Mouse (Mus musculus) stomach, embryonic 15.5 days (tissue): ENCODE measurements around the gene Ror1. TPM values are rescaled to one million over a fixed set of nuclear protein-coding genes. Genes with fewer than 3 reads are reported as not detected.

Source experiments
- ATAC-seq: fragments of 200-750 bp; cut with Nextera tagmentation; 2 replicates; pipeline ENCODE4 v1.8.0; 2017; ENCODE audit warnings: low read depth, moderate number of reproducible peaks, moderate TSS enrichment; ENCODE audit not compliant: insufficient read depth, low FRiP score
- H3K27ac ChIP-seq: fragments of 300-500 bp; sonication (generic); 2 replicates; pipeline ENCODE4 v1.5.1; 2015; ENCODE audit warnings: mild to moderate bottlenecking, inconsistent platforms
- H3K27me3 ChIP-seq: fragments of 300-500 bp; sonication (generic); replicated peaks from 2 replicates; pipeline ENCODE4 v1.6.1; 2015; ENCODE audit warnings: inconsistent platforms
- H3K36me3 ChIP-seq: fragments of 300-500 bp; sonication (generic); 2 replicates; pipeline ENCODE4 v1.6.1; 2015; ENCODE audit warnings: inconsistent platforms
- H3K4me1 ChIP-seq: fragments of 300-500 bp; sonication (generic); 2 replicates; pipeline ENCODE4 v1.6.1; 2015; ENCODE audit warnings: inconsistent platforms
- H3K4me2 ChIP-seq: fragments of 300-500 bp; sonication (generic); 2 replicates; pipeline ENCODE4 v1.6.1; 2015; ENCODE audit warnings: mild to moderate bottlenecking, inconsistent platforms
- H3K4me3 ChIP-seq: fragments of 300-500 bp; sonication (generic); replicated peaks from 2 replicates; pipeline ENCODE4 v1.5.1; 2015; ENCODE audit warnings: inconsistent platforms
- H3K9ac ChIP-seq: fragments of 300-500 bp; sonication (generic); 2 replicates; pipeline ENCODE4 v1.6.1; 2015; ENCODE audit warnings: inconsistent platforms
- H3K9me3 ChIP-seq: fragments of 300-500 bp; sonication (generic); 2 replicates; pipeline ENCODE4 v1.6.1; 2016; ENCODE audit warnings: inconsistent platforms
- WGBS: fragments of 180-500 bp; shearing (Covaris S2); methylation state at CpG from one replicate; pipeline ENCODE4 v1.1.7; 2015; 5-methylcytosine and 5-hydroxymethylcytosine counted together
- polyA plus RNA-seq: library from polyadenylated mRNA; unstranded; fragments of >200 nt; fragmentation: Nextera tagmentation; extraction: Ambion mirVana; gene quantifications from 2 replicates; pipeline ENCODE4 v1.2.1, GENCODE M21; 2015

The Ror1 gene
- polyA plus RNA-seq, 1 experiment from 2014 or later = 9.4 TPM

DNA sequence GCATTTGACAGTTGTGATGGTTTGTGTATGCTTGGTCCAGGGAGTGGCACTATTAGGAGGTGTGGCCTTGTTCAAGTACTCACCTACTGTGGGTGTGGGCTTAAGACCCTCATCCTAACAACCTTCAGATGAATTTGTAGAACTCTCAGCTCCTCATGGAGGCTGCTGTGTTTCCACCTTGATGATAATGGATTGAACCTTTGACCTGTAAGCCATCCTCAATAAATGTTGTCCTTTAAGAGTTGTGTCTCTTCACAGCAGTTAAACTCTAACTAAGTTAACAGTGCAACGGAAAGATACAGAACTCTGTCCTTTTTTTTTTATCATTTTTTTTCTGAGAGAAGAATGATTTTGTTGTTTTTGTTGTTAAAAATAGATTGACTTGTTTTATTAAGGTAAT is 23.8 kb downstream of the Ror1 start:
- no peak for ATAC-seq
- Histone ChIP-seq H3K27me3 (no peaks in the 10 kb centered on the region), H3K9me3 (no peaks in the 10 kb centered on the region), H3K4me1 (no peaks in the 10 kb centered on the region), H3K4me3 (no peak overlapping the region), H3K4me2 (no peak overlapping the region), H3K9ac (no peak overlapping the region), H3K36me3 (no peaks in the 10 kb centered on the region), H3K27ac (no peak overlapping the region)
- 93% methylated on average over 1 of the region's 1 CpGs for WGBS

DNA sequence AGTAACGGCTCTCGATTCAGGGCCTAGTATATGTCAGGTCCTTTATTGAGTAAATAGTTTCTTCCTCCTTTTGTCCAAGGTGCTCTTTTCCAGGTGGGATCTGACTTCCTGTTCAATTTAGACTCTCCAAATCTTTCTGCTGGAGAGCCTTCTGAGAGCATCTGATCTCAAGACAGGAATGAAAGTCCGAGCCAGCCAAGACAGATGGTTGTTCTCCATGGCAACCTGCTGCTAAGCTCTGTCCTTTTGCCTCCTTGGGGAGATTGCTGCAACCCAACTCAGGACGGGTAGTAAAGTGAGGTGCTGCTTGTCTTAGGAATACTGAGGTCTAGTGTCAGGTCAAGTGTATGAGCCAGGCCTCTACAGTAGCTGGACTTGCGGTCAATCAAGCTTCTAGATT is 25.0 kb downstream of the Ror1 start:
- no peaks in the 10 kb centered on the region for H3K36me3 ChIP-seq
- WGBS = 75% methylated on average over 5 of the region's 5 CpGs
- H3K4me1 ChIP-seq = no peaks in the 10 kb centered on the region
- H3K9ac ChIP-seq = no peak overlapping the region
- no peak overlapping the region for H3K27ac ChIP-seq
- H3K4me2 ChIP-seq = no peak overlapping the region
- H3K27me3 ChIP-seq = no peaks in the 10 kb centered on the region
- no peak for ATAC-seq
- H3K9me3 ChIP-seq = no peaks in the 10 kb centered on the region
- no peak overlapping the region for H3K4me3 ChIP-seq

DNA sequence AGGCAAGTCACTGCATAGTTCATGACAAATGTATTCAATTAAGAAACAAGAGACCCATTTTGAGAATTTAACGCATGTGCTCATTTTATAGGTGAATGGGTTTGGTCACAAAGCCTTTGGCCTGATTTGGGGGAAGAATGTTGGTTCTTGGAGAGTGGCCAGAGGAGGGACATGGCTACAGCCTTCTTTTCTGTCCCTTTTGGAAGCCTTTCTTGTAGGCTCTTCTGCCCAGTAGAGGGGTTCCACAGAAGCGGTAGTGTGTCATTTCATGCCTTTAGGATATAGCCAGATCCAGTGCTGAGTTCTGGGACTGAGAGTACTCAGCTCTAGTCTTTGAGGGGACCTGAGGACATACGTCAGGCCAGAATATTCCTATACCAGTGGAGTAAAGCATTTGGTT is 26.8 kb downstream of the Ror1 start:
- 95% methylated on average over 3 of the region's 3 CpGs for WGBS
- Histone ChIP-seq H3K27me3 (no peaks in the 10 kb centered on the region), H3K4me1 (no peaks in the 10 kb centered on the region), H3K36me3 (no peaks in the 10 kb centered on the region), H3K4me3 (no peak overlapping the region), H3K9ac (no peak overlapping the region), H3K4me2 (no peak overlapping the region), H3K27ac (no peak overlapping the region), H3K9me3 (no peaks in the 10 kb centered on the region)
- no peak for ATAC-seq

DNA sequence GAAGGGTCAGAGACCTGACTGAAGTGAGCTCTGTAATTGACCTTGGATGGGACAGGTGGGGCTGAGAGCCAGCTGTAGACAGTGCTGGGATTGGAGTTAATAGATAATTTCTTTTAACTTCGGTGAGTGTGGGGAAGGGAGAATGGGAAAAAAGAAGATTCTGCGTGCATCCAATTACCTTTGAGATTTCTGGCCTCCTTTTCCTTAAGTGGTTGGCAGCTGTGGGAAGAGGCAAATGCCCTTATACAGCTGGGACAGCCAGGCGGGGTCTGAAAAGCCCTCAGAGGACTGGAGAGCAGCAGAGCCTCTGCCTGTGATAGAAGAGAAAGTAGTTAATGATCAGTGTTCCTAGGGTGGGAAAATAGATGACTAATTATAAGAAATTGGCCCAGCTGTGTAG is 27.9 kb downstream of the Ror1 start:
- Histone ChIP-seq H3K4me2 (no peak overlapping the region), H3K27me3 (no peaks in the 10 kb centered on the region), H3K9me3 (no peaks in the 10 kb centered on the region), H3K4me1 (peaks cover 3% of the 10 kb centered on the region; the same call in 1 of the 2 replicates), H3K36me3 (no peaks in the 10 kb centered on the region), H3K27ac (no peak overlapping the region), H3K9ac (no peak overlapping the region), H3K4me3 (no peak overlapping the region)
- WGBS = 61% methylated on average over 3 of the region's 3 CpGs
- ATAC-seq = no peak

DNA sequence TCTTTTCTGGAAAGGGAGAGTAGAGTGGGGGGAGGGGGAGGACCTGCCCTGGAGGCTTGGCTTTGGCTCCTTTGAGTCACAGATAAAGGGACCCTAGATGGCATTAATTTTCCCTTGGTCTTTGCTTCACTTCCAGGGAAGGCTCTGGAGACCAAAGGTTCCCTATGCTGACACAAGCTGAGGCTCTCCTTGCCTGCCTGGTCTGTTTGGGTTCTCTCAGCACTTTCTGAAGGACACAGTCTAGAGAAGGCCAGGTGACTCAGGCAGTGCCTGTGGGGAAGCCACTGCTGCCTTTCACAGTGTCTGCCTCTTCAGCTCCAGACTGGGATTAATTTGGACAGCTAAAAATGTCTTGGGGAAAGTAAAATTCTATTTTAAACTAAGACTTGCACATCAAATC is 28.5 kb downstream of the Ror1 start:
- Histone ChIP-seq H3K4me2 (no peak overlapping the region), H3K4me1 (peaks cover 8% of the 10 kb centered on the region; the same call in 1 of the 2 replicates), H3K36me3 (no peaks in the 10 kb centered on the region), H3K9ac (no peak overlapping the region), H3K27me3 (no peaks in the 10 kb centered on the region), H3K4me3 (no peak overlapping the region), H3K27ac (no peak overlapping the region), H3K9me3 (no peaks in the 10 kb centered on the region)
- ATAC-seq = no peak

DNA sequence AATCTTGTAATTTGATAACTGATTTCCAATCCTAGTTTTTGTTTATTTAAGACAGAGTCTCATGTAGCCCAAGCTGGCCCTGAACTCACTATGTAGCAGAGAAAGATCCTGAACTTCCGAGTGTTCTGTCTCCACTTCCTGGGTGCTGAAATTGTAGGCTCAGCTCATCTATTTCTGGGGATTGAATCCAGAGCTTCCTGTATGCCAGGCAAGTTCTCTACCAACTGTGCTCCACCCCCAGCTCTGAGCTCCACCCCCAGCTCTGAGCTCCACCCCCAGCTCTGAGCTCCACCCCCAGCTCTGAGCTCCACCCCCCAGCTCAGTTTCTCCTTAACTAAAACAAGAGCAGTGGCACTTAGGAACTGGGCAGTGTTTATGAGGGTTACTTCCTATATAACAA is 29.3 kb downstream of the Ror1 start:
- Histone ChIP-seq H3K4me3 (no peak overlapping the region), H3K9ac (no peak overlapping the region), H3K36me3 (no peaks in the 10 kb centered on the region), H3K9me3 (no peaks in the 10 kb centered on the region), H3K27me3 (no peaks in the 10 kb centered on the region), H3K4me2 (no peak overlapping the region), H3K4me1 (peaks cover 16% of the 10 kb centered on the region), H3K27ac (no peak overlapping the region)
- 91% methylated on average over 1 of the region's 1 CpGs for whole genome bisulfite sequencing
- ATAC-seq = no peak

DNA sequence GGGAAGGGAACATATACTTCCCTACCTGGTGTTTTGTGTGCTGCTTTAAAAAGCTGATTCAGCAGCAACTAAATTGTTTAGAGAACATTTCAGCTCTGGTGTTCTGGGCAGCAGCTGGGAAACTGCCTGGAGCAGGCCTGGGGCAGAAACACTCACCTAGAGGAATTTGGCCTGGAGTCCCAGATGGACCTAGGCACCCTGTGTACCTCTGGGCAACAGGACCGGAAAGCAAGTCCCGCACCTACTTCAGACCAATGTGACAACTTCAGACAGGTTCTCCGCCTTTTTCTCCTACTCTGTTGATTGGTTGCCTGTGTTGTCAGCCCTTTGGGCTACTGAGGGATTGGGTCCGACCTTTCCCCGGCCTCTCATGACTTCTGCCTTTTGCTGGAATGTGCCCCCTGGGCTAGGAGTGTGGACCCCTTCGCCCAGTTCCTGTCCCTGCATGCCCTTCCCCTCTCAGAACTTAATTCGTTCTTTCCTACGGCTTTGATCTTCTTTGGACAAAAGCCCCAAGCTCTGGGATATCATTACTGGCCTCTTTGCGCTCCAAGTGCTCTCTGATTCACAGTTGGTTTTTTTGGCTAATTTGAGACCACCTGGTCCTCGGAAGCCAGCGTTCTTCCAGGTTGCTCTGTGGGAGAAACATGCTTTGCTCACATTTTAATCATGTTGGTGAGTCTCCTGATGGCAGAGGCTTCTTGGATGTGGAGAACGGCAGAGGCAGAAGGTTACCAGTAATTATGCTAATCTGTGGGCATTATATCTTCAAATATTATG is 31.1 kb downstream of the Ror1 start:
- Histone ChIP-seq H3K27me3 (no peaks in the 10 kb centered on the region), H3K9me3 (no peaks in the 10 kb centered on the region), H3K27ac (no peak overlapping the region), H3K9ac (no peak overlapping the region), H3K4me2 (no peak overlapping the region), H3K4me3 (no peak overlapping the region), H3K4me1 (peaks cover 16% of the 10 kb centered on the region), H3K36me3 (no peaks in the 10 kb centered on the region)
- no peak for ATAC-seq
- 75% methylated on average over 12 of the region's 12 CpGs for WGBS

DNA sequence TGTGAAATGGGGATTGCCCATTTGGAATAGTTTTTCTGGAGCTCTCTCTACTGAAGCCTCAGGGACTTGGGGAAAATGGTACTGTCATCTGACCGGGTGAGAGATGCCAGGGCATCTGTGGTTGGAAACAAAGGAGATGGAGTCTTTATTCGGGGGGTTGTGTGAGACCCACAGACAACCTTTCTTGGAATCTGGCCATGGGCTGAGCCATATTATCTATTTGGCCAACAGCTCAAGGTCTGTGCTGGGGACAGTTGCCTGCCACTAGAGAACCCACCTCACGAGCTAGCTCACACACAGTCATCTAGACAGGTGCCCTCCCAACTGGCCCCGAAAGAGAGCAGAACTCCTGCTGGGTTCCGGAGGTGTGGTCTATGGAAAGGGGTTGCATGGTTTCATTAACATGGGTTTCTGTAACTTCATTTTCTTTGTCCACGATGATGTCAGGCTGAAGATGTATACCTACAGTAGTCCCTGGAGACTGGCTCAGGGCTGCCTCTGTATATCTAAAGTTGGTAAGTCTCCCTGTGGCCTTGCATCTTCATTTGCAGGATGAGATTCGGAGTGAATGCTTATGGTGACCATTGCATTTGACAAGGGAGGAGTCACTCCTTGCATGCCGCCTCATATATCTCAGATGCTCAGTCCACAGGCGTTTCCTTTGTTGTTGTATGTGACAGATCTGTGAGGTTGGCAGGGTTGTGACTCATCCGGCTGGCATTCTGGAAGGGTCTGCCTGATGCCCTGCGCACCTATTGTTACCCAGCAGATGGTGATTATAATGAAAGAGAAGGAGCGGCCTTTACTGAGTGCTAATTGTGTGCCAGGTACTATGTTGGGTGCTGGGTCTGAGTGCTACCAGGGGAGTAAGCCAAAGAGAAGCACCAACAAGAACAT is 32.7 kb downstream of the Ror1 start:
- no peaks in the 10 kb centered on the region for H3K9me3 ChIP-seq
- H3K4me2 ChIP-seq = no peak overlapping the region
- H3K27me3 ChIP-seq = no peaks in the 10 kb centered on the region
- peaks cover 16% of the 10 kb centered on the region for H3K4me1 ChIP-seq
- H3K36me3 ChIP-seq = no peaks in the 10 kb centered on the region
- H3K9ac ChIP-seq = no peak overlapping the region
- WGBS = 88% methylated on average over 12 of the region's 12 CpGs
- H3K27ac ChIP-seq = 0 out of 2 replicates have a peak overlapping the region, but pooled peaks have one; percentile 28
- no peak for ATAC-seq
- no peak overlapping the region for H3K4me3 ChIP-seq

DNA sequence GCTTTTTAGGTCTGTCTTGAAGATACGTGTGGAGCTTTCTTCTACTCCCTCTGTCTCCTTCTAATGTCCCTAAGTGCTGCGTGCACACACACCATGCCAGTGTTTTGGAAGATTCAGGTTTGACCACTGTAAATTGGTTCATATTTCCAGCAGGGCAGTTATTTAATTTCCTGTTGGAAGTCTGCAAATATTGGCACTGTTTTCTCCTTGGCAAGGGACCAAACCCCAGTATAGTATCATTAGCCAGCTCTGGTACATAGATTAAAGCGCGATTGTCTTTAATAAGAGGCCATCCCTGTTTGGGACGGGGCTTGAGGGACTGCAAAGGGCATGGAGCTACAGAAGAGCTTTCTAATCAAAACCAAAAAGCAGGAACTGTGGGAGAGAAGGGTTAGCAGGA is 33.6 kb downstream of the Ror1 start:
- Histone ChIP-seq H3K9ac (no peak overlapping the region), H3K4me3 (no peak overlapping the region), H3K27ac (peak overlapping the region; percentile 28; the same call in 1 of the 2 replicates), H3K4me2 (no peak overlapping the region), H3K27me3 (no peaks in the 10 kb centered on the region), H3K4me1 (peaks cover 16% of the 10 kb centered on the region), H3K9me3 (no peaks in the 10 kb centered on the region), H3K36me3 (no peaks in the 10 kb centered on the region)
- WGBS = 41% methylated on average over 5 of the region's 5 CpGs
- ATAC-seq = no peak

DNA sequence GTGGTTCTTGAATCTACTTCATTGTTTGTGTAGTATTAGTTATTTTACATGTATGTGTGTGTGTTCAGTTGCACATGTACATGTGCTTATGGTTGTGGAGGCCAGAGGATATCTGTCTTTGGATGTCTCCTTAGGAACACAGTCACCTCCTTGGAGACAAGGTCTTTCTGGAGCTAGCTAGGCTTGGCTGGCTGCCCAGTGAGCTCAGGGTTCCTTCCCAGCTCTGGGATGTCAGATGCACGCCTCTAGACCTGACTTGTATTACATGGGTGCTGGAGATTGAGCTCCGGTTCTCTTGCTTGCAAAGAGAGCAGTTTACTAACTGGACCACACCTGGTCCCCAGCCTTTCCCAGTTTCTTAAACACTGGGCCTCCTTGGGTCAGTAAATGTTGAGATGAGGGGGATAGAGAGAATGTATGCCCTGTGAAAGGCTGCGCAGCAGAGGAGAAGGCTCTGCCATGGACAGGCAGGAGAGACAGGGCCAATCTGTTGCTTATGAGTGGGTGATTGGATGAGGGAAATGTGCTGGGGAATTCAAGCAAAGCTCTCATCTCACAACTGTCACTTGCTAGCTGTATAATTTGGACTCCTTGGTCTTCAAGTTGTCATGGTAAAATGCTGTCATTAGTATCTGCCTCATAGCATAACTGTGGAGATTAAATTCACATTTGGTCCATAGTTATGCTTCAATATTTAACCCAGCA is 35.3 kb downstream of the Ror1 start:
- Histone ChIP-seq H3K9ac (no peak overlapping the region), H3K9me3 (no peaks in the 10 kb centered on the region), H3K4me2 (no peak overlapping the region), H3K27ac (no peak overlapping the region), H3K4me1 (peaks cover 16% of the 10 kb centered on the region), H3K36me3 (no peaks in the 10 kb centered on the region), H3K27me3 (no peaks in the 10 kb centered on the region), H3K4me3 (no peak overlapping the region)
- no peak for ATAC-seq
- 66% methylated on average over 3 of the region's 3 CpGs for WGBS

DNA sequence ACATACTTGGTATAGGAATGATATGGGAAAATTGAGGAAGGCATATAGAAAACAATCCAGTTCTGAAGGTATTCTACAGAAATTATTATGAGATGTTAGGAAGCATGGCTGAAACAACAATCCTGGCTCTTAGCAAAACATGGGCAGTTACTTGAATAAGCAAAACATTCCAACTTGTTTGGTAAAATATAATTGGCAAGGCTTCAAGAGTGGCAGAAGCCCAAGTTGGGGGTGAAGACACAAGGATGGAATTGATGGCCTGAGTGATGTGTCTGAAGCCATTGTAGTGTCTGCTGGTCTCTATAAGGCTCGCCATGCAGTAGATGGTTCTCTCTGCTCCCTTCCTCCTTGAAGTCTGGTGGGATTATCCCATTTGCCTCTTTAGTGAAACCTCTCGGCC is 35.9 kb downstream of the Ror1 start:
- no peak for ATAC-seq
- no peaks in the 10 kb centered on the region for H3K27me3 ChIP-seq
- no peaks in the 10 kb centered on the region for H3K36me3 ChIP-seq
- H3K9ac ChIP-seq = no peak overlapping the region
- H3K4me1 ChIP-seq = peaks cover 16% of the 10 kb centered on the region
- H3K9me3 ChIP-seq = no peaks in the 10 kb centered on the region
- no peak overlapping the region for H3K27ac ChIP-seq
- 92% methylated on average over 2 of the region's 2 CpGs for WGBS
- H3K4me3 ChIP-seq = no peak overlapping the region
- no peak overlapping the region for H3K4me2 ChIP-seq

DNA sequence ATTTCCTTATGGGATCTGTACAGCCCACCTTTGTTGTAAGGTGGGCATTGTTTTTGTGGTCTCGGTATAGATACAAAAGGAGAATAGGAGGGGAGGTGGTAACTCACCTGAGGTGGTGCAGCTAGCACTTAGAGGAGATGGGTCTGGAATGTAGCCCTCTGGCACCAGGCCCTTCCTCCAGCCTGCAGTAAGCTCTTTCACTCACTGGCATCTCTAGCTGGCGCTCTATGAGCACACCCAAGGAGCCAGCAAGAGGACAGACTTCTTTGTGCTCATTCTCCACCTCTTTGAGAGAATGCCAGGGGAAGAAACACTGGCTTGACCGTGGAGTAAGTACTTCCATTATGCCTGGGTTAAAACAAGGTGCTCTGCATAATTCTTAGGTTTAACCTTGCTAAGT is 36.7 kb downstream of the Ror1 start:
- no peak overlapping the region for H3K9ac ChIP-seq
- H3K4me1 ChIP-seq = peaks cover 16% of the 10 kb centered on the region
- H3K4me2 ChIP-seq = no peak overlapping the region
- WGBS = 88% methylated on average over 3 of the region's 3 CpGs
- no peak overlapping the region for H3K4me3 ChIP-seq
- no peaks in the 10 kb centered on the region for H3K9me3 ChIP-seq
- ATAC-seq = no peak
- no peaks in the 10 kb centered on the region for H3K27me3 ChIP-seq
- no peaks in the 10 kb centered on the region for H3K36me3 ChIP-seq
- H3K27ac ChIP-seq = no peak overlapping the region
